Mouse (Mus musculus): ENCODE measurements around the gene Xab2. TPM values are rescaled to one million over a fixed set of nuclear protein-coding genes. Genes with fewer than 3 reads are reported as not detected.

The Xab2 gene
- polyA plus RNA-seq, 2 experiments, result 22.2 to 27.1 TPM

DNA sequence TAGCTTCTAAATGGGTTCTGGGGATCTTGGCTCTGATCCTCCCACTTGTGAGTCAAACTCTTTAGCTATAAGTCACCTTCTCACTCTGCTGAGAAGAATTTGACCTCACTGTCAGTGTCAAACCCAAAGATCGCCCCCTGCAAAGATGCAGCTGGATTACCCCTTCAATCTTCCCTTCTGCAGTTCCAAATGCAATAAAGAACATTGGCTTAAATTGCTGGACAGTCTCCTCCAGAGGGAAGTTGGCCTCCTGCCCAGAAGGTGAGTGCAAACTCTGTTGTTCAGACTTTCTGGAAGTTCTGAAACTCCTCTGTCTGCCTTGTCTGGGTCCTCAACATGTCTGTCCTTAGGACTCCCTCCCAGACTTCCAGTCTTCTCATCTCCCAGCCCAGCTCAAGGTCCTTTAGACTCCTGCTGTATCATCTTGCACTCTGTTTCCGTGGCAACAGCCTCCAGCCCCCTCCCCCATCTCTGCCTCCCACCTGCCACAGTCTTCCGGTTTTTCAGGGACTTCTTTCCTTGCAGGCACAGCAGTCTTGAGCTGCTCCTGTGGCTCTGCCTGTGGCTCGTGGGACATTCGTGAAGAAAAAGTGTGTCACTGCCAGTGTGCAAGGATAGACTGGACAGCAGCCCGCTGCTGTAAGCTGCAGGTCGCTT is 35.7 kb upstream of the Xab2 start:
- no peaks in the 10 kb centered on the region for H3K27me3 ChIP-seq (ENCODE audit: control insufficient read depth, insufficient read depth, low read length)
- peaks cover 0 to 2% of the 10 kb centered on the region in 2 experiments; a peak in 1 of 4 replicates for H3K4me1 ChIP-seq (replicated peaks; ENCODE audit: control insufficient read depth in 2 of 2, insufficient read depth in 2 of 2, low read length in 1 of 2)
- DNase-seq (ENCODE audit: low read depth in 3 of 3, low spot score in 3 of 3), result no peak
- ATAC-seq (ENCODE audit: insufficient read depth), result no peak
- TF ChIP-seq EP300 (IDR thresholded peaks at IDR 0.05; ENCODE audit: low read depth), result no peak
- no peak for TF ChIP-seq CTCF (IDR thresholded peaks at IDR 0.05; ENCODE audit: low read depth)
- H3K4me3 ChIP-seq (ENCODE audit: insufficient read depth in 1 of 2, low read depth in 2 of 2, low read length in 2 of 2), result no peak overlapping the region
- no peak overlapping the region for H3K9ac ChIP-seq (replicated peaks)
- no peak overlapping the region for H3K4me2 ChIP-seq (ENCODE audit: low read depth)
- H3K9me3 ChIP-seq (ENCODE audit: control insufficient read depth, low read length), result no peaks in the 10 kb centered on the region
- no peaks in the 10 kb centered on the region for H3K36me3 ChIP-seq (replicated peaks; ENCODE audit: control insufficient read depth, insufficient read depth, low read depth)
- no peak overlapping the region for H3K27ac ChIP-seq
- WGBS (ENCODE audit: insufficient replicate concordance), result 19% methylated on average over 7 of the region's 7 CpGs

- Histone ChIP-seq H3K9me3 (ENCODE audit: control insufficient read depth, low read length) (no peaks in the 10 kb centered on the region), H3K4me3 (ENCODE audit: insufficient read depth in 1 of 2, low read depth in 2 of 2, low read length in 2 of 2) (no peak within 1 kb of the TSS), H3K4me1 (replicated peaks; ENCODE audit: control insufficient read depth in 2 of 2, insufficient read depth in 2 of 2, low read length in 1 of 2) (peaks cover 0 to 2% of the 10 kb centered on the region in 2 experiments; a peak in 1 of 4 replicates), H3K4me2 (ENCODE audit: low read depth) (no peak within 1 kb of the TSS), H3K27me3 (ENCODE audit: control insufficient read depth, insufficient read depth, low read length) (no peaks in the 10 kb centered on the region), H3K36me3 (replicated peaks; ENCODE audit: control insufficient read depth, insufficient read depth, low read depth) (no peaks in the 10 kb centered on the region), H3K9ac (replicated peaks) (no peak within 1 kb of the TSS), H3K27ac (no peak within 1 kb of the TSS)
- TF ChIP-seq EP300 (IDR thresholded peaks at IDR 0.05; ENCODE audit: low read depth), result no peak
- no peak for TF ChIP-seq CTCF (IDR thresholded peaks at IDR 0.05; ENCODE audit: low read depth)
- WGBS (ENCODE audit: insufficient replicate concordance), result 50% methylated on average over 3 of the region's 3 CpGs
- DNase-seq (ENCODE audit: low read depth in 3 of 3, low spot score in 3 of 3) (no peak), ATAC-seq (ENCODE audit: insufficient read depth) (no peak)
Measured at GRCm38 (mm10) chr8:3655526-3655925, 34.4 kb upstream of the Xab2 start, which contains the start of gene Retn. Retn (plus strand) TSS chr8:3655770.

GRCm38 (mm10) chr8:3654726-3655508 is 33.8 kb upstream of the Xab2 start:
- WGBS (ENCODE audit: insufficient replicate concordance), result 63% methylated on average over 11 of the region's 11 CpGs
- ATAC-seq (ENCODE audit: insufficient read depth) (no peak), DNase-seq (ENCODE audit: low read depth in 3 of 3, low spot score in 3 of 3) (no peak)
- no peaks in the 10 kb centered on the region for H3K9me3 ChIP-seq (ENCODE audit: control insufficient read depth, low read length)
- peaks cover 0 to 2% of the 10 kb centered on the region in 2 experiments; a peak in 1 of 4 replicates for H3K4me1 ChIP-seq (replicated peaks; ENCODE audit: control insufficient read depth in 2 of 2, insufficient read depth in 2 of 2, low read length in 1 of 2)
- no peaks in the 10 kb centered on the region for H3K27me3 ChIP-seq (ENCODE audit: control insufficient read depth, insufficient read depth, low read length)
- no peak overlapping the region for H3K9ac ChIP-seq (replicated peaks)
- no peak overlapping the region for H3K4me2 ChIP-seq (ENCODE audit: low read depth)
- TF ChIP-seq CTCF (IDR thresholded peaks at IDR 0.05; ENCODE audit: low read depth) (no peak), EP300 (IDR thresholded peaks at IDR 0.05; ENCODE audit: low read depth) (no peak)
- H3K4me3 ChIP-seq (ENCODE audit: insufficient read depth in 1 of 2, low read depth in 2 of 2, low read length in 2 of 2), result no peak overlapping the region
- H3K27ac ChIP-seq, result no peak overlapping the region
- no peaks in the 10 kb centered on the region for H3K36me3 ChIP-seq (replicated peaks; ENCODE audit: control insufficient read depth, insufficient read depth, low read depth)

DNA sequence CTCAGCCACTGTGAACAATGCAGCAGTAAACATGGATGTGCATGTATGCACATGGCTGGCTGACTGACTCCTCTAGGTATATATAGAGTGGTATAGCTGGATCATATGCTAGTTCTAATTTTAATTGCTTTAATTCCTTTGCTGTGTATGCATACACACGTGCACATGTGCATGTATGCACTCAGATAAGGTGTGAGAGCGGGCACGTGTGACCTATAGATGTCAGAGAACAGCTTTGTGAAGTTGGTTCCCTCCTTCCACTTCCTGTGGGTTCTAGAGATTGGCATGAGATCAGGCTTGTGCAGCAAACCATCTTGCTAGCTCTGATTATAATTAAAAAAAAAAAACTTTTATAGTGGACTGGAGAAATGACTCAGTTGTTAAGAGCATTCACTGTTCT is 31.7 kb upstream of the Xab2 start:
- ATAC-seq (ENCODE audit: insufficient read depth), result no peak
- H3K27ac ChIP-seq, result no peak overlapping the region
- no peak overlapping the region for H3K9ac ChIP-seq (replicated peaks)
- H3K4me3 ChIP-seq (ENCODE audit: insufficient read depth in 1 of 2, low read depth in 2 of 2, low read length in 2 of 2), result no peak overlapping the region
- no peaks in the 10 kb centered on the region for H3K36me3 ChIP-seq (replicated peaks; ENCODE audit: control insufficient read depth, insufficient read depth, low read depth)
- H3K4me1 ChIP-seq (replicated peaks; ENCODE audit: control insufficient read depth in 2 of 2, insufficient read depth in 2 of 2, low read length in 1 of 2), result peaks cover 0 to 5% of the 10 kb centered on the region in 2 experiments; a peak in 2 of 4 replicates
- H3K4me2 ChIP-seq (ENCODE audit: low read depth), result no peak overlapping the region
- TF ChIP-seq EP300 (IDR thresholded peaks at IDR 0.05; ENCODE audit: low read depth) (no peak), CTCF (IDR thresholded peaks at IDR 0.05; ENCODE audit: low read depth) (no peak)
- no peaks in the 10 kb centered on the region for H3K27me3 ChIP-seq (ENCODE audit: control insufficient read depth, insufficient read depth, low read length)
- DNase-seq (ENCODE audit: low read depth in 3 of 3, low spot score in 3 of 3), result no peak
- no peaks in the 10 kb centered on the region for H3K9me3 ChIP-seq (ENCODE audit: control insufficient read depth, low read length)
- WGBS (ENCODE audit: insufficient replicate concordance), result 25% methylated on average over 3 of the region's 3 CpGs

DNA sequence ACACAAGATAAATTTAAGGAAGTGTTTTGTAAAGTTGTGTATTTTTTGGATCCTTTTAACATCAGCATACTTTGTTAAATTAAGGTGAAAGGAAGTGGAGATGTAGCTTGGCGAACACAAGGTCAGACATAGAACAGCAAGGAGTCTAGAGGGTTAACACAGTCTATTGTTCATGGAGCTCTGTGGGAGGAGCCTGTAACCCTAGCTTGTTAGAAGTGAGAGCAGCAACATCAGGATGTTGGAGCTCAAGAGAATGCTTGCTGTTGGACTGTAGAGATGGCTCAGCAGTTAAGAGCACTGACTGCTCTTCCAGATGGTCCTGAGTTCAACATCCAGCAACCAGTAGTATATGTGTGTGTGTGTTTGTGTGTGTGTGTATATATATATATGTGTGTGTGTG is 27.9 kb upstream of the Xab2 start:
- H3K9me3 ChIP-seq (ENCODE audit: control insufficient read depth, low read length), result no peaks in the 10 kb centered on the region
- no peak overlapping the region for H3K9ac ChIP-seq (replicated peaks)
- no peak for ATAC-seq (ENCODE audit: insufficient read depth)
- H3K4me2 ChIP-seq (ENCODE audit: low read depth), result no peak overlapping the region
- no peak for DNase-seq (ENCODE audit: low read depth in 3 of 3, low spot score in 3 of 3)
- no peaks in the 10 kb centered on the region for H3K36me3 ChIP-seq (replicated peaks; ENCODE audit: control insufficient read depth, insufficient read depth, low read depth)
- WGBS (ENCODE audit: insufficient replicate concordance), result 16% methylated on average over 1 of the region's 1 CpGs
- no peak for TF ChIP-seq EP300 (IDR thresholded peaks at IDR 0.05; ENCODE audit: low read depth)
- no peak for TF ChIP-seq CTCF (IDR thresholded peaks at IDR 0.05; ENCODE audit: low read depth)
- H3K27ac ChIP-seq, result no peak overlapping the region
- peaks cover 0 to 6% of the 10 kb centered on the region in 2 experiments; a peak in 2 of 4 replicates for H3K4me1 ChIP-seq (replicated peaks; ENCODE audit: control insufficient read depth in 2 of 2, insufficient read depth in 2 of 2, low read length in 1 of 2)
- H3K27me3 ChIP-seq (ENCODE audit: control insufficient read depth, insufficient read depth, low read length), result no peaks in the 10 kb centered on the region
- no peak overlapping the region for H3K4me3 ChIP-seq (ENCODE audit: insufficient read depth in 1 of 2, low read depth in 2 of 2, low read length in 2 of 2)
